Mouse (Mus musculus): Measurements from ENCODE around the gene Sh2b1.
A peak's percentile ranks its signal among the peaks of the same experiment; 100 is the strongest.

Sh2b1 gene

GRCm38 (mm10) chr7:126456382-126457266 lies 18.6 kb downstream of the Sh2b1 start:
- DNase-seq (ENCODE audit: low spot score), result no peak

GRCm38 (mm10) chr7:126455242-126455641 lies 20.0 kb downstream of the Sh2b1 start:
- DNase-seq (ENCODE audit: low spot score), result no peak

GRCm38 (mm10) chr7:126453861-126454260 lies 21.4 kb downstream of the Sh2b1 start:
- no peak for DNase-seq (ENCODE audit: low spot score)

DNA sequence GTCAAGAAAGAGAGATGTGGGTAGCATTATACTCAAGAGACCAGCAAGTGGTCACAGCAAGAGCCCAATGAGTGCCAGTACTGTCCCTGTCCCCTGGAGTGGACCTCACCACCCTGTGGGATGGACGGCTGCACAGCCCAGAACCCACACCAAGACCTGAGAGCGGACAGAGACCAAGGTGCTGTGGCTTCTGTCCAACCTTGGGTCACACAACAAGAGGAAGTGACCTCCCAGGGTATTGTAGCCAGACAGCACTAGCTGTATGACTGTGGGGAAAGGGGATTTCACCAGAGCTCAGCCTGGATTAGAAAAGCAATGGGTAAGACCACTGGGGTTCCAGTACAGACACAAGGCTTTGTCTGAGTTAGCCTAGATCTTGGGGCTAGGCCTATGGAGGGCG lies 23.0 kb downstream of the Sh2b1 start:
- DNase-seq (ENCODE audit: low spot score), result no peak

DNA sequence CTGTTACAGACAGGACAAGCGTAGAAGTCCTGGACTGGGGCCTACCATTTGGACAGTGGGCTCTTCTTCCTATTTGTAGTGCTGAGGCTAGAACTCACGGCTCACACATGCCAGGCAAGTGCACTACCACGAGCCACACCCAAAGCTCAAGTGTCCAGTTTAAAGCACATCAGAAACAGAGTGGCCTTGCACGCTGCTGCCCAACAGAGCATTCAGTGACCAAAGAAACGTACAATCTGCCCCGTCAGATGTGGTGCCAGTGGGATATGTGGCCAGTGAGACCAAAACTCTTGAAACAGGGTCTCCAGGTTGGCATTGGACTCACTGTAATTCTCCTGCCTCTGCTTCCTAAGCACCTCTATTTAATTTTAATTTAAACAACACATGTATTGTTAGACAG lies 24.6 kb downstream of the Sh2b1 start:
- DNase-seq (ENCODE audit: low spot score), result no peak

- DNase-seq (ENCODE audit: low spot score), result no peak
Measured at GRCm38 (mm10) chr7:126449991-126450390, 25.2 kb downstream of the Sh2b1 start.

DNA sequence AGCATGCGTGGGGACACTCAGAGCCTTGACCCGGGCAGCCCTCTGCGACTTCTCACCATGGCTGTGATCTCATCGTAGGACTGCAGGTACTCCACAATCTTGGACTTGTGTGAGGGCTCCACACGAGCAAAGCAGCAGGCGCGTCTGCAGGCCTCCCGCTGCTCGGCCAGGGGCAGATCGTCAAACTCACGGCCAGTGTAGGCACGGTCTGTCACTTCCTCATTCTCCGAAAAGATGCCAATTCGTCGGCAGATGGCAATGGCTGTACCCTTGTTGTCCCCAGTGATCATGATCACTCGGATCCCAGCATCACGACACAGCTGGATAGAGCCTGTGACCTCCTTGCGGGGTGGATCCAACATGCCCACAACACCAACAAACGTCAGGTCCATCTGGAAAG lies 26.7 kb downstream of the Sh2b1 start:
- DNase-seq (ENCODE audit: low spot score), result no peak

DNA sequence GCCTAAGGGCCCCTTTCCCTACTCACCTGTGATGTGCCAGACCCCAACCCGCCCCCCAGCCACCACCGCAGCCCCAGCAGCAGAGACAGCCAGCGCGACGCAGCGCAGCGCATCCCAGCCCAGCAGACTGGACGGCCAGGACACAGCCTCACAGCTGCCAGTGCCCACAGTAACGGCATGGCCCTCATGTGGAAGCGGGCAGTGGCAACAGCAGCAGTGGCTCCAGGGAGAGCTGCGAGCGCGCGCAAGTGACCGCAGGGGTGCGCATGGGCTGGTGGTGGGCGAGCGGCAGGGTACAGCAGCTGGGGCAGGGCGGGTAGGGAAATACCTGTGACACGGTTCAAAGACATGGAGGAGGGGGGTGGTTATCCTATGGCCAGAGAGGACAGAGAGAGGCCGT lies 29.0 kb downstream of the Sh2b1 start:
- DNase-seq (ENCODE audit: low spot score), result no peak

DNA sequence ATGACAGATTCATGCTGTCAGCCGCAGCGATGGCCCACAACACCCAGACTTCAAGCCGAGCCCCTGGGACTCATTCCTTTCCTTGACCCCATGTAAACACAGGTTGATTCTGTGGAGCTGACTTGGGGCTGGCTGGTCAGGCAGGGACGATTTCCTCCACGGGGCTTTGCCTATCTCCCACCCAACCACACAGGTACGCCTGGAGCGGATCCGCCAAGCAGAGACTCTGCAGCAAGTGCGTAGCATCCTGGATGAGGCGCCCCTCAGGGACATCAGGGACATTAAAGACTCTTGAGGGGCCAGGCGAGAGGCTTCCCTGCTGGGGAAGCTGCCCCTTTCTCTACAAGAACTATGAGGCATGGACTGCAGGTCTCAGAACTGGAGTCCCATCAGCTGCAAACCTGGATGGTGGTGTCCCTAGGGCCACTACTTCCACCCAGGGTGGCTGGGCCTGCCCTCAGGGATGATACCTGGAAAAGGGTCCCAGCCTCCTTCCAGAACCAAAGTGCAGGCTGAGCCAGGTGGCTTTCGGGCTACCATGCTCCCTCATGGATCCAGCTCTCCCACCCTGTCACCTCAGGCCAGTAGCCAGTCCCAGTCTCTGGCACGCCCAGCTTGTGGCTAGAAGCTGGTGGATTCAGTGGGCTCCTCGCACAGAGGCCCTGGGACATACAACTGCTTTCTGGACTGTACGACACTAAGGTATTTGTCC lies 30.0 kb downstream of the Sh2b1 start:
- DNase-seq (ENCODE audit: low spot score), result no peak

DNA sequence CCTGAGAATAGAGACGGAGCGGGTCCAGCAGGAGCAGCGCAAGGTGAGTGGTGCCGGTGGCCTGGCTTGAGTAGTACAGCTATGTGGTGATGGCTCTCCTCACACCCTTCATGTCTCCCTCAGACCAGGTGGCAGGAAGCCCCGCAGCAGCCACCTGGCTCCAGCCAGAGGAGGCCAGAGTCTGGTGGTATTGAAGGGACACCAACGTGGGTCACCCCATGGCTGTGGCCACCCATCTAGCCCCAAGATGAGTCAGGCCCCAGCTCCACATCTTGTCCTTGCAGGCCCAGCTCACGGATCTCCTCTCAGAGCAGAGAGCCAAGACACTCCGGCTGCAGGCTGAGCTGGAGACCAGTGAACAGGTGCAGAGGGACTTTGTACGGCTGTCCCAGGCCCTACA lies 30.7 kb downstream of the Sh2b1 start:
- DNase-seq (ENCODE audit: low spot score), result no peak

DNA sequence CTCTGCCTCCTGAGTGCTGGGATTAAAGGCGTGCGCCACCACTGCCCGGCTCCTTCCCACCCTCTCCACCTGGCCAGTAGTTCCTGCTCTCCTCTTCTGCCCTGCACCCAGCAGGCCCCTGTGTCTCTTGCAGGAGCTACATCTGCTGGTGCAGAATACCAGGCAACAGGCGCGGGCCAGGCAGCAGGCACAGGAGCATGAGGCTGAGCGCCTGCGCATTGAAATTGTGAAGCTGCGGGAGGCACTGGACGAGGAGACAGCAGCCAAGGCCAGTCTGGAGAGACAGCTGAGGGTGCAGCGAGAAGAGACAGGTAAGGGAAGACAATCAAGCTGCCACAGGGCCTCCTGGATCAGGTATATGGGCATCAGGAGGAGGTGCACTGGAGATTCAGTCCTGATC lies 31.2 kb downstream of the Sh2b1 start:
- no peak for DNase-seq (ENCODE audit: low spot score)

GRCm38 (mm10) chr7:126440134-126440533 lies 35.1 kb downstream of the Sh2b1 start:
- DNase-seq (ENCODE audit: low spot score), result no peak

DNA sequence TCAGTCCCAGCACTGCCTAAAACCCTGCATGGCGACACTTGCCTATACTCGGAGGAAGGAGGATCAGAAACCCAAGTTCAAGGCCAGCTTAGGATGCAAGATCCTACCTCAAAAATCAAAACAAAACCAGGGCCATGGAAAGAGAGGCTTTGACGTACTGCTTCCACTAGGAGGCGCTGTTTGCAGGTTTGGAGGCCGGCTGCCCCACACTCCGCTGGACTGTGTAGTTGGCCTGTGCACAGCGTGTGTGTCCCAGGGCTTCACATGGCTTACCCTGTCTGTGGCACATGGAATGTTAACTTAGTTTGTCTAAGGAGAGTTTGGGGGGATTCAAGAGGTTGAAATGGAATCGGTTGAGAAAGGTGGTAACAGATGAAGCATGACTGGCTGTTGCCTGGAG lies 38.4 kb downstream of the Sh2b1 start:
- peak; percentile 41 for DNase-seq (ENCODE audit: low spot score)

DNA sequence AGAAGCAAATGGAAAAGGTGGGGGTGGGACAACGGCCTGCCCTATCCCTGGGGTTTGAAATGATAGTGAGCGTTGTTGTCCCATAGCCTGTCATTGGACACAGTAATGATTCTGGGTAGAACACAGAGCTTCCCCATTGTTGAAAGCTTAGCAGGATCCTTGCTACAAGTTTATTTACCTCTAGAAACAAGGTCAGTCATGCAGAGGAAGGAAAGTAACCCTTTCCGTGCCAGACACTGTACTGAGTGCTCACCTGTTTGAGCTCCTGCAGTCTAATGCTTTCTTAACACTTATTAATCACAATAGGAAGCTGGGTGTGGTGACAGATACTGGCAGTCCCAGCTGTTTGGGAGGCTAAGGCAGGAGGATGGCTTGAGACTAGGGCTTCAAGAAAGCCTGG lies 39.4 kb downstream of the Sh2b1 start:
- no peak for DNase-seq (ENCODE audit: low spot score)

DNA sequence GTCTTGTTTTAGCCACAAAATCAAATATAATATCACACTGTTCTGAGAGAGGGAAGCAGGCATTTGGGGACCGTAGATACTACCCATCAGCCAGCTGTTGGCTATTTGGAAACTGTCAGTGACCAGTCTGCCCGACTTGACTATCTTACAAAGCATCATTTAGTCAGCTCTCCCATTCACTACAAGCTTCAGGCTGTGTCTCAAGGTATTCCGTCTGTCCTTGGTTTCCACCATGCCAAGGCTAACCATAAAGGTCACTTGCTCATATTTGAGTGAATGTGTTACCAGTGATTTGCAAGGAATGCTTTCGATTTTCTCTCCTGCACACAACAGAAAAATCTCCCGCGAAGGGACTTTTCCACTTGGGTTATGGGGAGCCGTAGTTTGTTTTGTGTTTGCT lies 40.5 kb downstream of the Sh2b1 start:
- no peak for DNase-seq (ENCODE audit: low spot score)

DNA sequence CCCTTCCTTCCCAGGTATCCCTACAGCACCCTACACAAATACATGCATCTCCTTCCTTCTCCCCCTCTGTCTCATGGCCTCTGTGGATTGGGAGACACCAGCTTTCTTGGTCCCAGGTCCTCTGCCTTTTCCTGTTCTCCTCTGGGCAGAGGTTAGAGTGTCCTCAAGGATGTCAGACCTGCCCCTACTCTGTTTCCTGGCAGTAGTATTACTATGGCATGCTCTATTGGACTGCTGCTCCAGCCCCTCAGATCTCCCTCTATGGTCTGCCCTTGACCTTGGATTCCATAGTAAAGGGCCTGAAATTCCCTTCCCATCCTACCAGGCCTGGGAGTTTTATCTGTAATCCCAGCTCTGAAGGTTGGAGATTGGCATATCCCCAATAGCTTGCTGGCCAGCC lies 45.1 kb downstream of the Sh2b1 start:
- DNase-seq (ENCODE audit: low spot score), result no peak

DNA sequence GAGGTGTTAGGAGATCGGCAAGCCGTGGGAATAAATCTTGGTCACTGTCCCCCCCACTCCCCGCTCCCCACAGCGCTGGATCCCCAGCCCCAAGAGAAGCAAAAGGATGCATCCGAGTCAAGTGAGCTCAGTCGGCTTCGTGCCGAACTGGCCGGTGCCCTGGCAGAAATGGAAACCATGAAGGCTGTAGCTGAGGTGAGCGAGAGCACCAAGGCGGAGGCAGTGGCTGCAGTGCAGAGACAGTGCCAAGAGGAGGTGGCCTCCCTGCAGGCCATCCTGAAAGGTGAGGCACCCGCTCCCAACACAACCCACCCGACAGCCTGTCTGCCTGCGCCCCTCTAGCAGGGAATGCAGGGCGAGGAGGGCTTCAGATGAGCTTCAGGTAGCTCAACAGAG lies 45.7 kb downstream of the Sh2b1 start:
- DNase-seq (ENCODE audit: low spot score), result no peak

DNA sequence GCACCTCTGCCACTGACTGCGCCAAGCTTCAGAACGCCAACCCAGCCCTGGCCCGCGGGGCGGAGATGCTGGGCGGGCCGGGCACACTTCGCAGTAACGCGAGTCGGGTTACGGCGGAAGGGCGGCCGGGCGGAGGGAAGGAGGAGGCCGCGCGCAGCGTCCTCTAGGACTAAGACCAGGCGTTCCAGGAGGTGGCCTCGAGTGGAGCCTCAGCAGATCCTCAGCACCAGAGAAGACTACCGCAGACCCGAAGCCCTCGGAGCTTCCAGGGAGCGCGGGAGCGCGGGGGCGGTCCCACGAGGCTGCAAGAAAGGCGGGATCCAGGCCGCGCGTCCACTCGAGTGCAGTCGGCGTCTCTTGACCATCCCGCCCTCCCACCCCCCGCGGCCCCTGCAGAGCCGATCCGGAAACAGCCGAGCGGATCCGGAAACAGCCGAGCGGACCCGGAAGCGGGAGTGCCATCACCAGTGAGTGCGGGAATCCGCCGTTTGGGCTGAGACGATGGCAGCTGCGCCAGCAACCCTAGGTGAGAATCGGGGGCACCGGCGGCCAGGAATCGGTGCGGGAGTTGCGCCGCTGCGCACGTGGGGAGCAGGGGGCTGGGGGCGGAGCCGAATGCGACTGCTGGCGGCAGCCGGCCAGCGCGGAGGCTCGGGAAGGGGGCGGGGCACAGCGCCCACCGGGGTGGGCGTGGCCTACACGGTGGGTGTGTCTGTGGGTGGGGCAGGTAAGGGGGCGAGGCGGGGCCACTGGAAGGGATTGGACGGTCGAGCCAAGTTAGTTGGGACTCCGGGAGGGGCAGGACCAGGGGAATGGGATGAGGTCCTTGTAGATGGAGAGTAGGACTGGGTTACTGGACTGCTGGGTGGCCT lies 46.4 kb downstream of the Sh2b1 start, which contains the start of gene Rabep2:
Rabep2 (plus strand) TSS at position 129 of the 872 bp plus-strand sequence.
- peak; percentile 84 for DNase-seq (ENCODE audit: low spot score)

DNA sequence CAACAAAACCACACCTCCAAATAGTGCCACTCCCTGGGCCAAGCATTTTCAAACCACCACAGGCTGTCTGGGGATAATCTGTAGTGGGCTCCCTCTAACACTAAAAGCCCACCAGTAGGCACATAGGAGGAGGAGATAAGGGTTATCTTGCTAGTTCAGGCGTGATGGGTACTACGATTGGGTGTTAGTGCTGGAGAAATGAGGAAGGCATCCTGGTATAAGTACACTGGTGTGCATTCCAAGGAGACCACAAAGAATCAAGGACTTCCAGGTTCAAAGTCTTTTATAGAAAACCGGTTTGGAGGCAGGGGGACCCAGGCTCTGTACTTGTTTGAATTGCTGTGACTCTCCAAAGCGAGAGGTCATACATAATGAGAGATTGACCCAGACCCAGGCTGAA lies 47.1 kb downstream of the Sh2b1 start:
- no peak for DNase-seq (ENCODE audit: low spot score)

- no peak for DNase-seq (ENCODE audit: low spot score)
Measured at GRCm38 (mm10) chr7:126427323-126427860, 47.8 kb downstream of the Sh2b1 start.

DNA sequence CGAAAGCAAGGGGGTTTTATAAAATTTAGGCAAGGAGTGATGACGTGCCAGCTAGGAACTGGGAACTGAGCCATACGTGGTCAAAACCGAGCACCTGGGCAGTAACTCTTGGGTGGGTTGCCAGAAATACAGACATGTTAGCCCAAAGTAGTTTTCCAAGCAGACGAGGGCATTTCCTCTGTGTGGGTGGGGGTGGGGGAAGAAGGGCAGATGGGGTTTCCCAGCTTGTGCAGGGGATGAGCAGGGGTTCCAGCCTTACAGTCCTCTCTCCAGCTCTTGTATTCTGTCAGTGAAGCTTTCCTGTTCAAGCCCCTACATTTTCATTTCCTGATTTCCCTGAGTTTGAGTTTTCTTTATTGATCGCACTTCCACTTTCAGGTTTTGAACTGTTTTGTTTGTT lies 51.1 kb downstream of the Sh2b1 start:
- no peak for DNase-seq (ENCODE audit: low spot score)

DNA sequence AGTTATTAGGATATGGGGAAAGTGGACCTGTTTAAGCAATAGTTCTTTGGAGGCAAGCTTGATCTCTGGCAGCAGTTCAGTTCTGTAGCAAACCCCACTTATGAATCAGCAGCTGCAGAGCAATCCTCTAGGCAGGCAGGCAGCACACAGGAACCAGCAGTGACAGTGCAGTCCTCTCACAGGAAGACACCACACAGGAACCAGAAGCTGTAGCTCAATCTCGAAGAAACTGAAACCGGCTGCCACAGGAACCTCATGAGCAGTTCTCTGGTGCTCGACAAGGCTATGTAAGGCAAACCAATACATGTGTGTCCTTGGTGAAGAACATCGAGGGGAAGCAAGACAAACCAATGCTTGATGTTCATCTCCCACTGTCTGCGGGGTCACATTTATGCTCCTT lies 53.5 kb downstream of the Sh2b1 start:
- peak; percentile 16 for DNase-seq (ENCODE audit: low spot score)
